ENCODE assay signal across 9 mouse cellular contexts in the genomic region with DNA sequence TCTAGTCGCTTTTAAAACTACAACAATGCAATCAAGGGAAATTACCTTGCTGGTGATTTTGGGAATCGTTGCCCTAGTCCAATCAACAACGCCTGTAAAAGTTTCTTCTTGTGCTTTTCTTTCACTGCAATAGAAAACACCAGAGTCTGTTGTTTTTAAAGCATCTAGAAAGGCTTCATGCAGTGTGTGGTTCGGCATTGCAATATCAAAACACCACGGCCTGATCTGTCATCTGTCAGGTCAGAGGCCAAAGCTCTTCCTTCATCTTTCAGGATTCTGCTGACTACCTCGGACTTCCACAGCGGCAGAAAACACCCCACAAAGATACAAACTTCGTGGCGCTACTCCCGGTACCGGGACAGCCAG. TPM values are rescaled to one million over a fixed set of nuclear protein-coding genes. Genes with fewer than 3 reads are reported as not detected.
DNase-seq lines count a peak whose midpoint lies in the region; ATAC-seq and TF ChIP-seq lines count a peak whose summit lies in the region.
"Had no signal": no experiment of that assay in that cellular context is flagged by ENCODE, and none has a peak within 500 bp of the region (broad histone marks: within the 10 kb centered on the region; RNA-seq: fewer than 3 reads in every experiment).

No protein-coding gene starts in this region.

- peak overlapping the region; percentile 83 for H3K9ac ChIP-seq in MEL (ENCODE audit: control insufficient read depth, low read depth, low read length, poor library complexity, severe bottlenecking)
- peak overlapping the region; percentile 84 for H3K9ac ChIP-seq in hindbrain, embryonic 11.5 days (ENCODE audit: low read depth, low read length)
- H3K9ac ChIP-seq in midbrain, embryonic 13.5 days (replicated peaks) = peak overlapping the region; percentile 95

- WGBS in kidney, adult 2 months = 5% methylated on average over 11 of the region's 11 CpGs
- 7% methylated on average over 11 of the region's 11 CpGs for WGBS in hindbrain, embryonic 11.5 days
- 9% methylated on average over 11 of the region's 11 CpGs for WGBS in midbrain, embryonic 13.5 days

- no peaks in the 10 kb centered on the region for H3K9me3 ChIP-seq in MEL (replicated peaks; ENCODE audit: insufficient read depth, low read length)
- no peaks in the 10 kb centered on the region for H3K9me3 ChIP-seq in hindbrain, embryonic 11.5 days (ENCODE audit: control insufficient read depth, low read length)
- no peaks in the 10 kb centered on the region for H3K9me3 ChIP-seq in midbrain, embryonic 13.5 days

- no peaks in the 10 kb centered on the region for H3K27me3 ChIP-seq in kidney, adult 2 months (replicated peaks; ENCODE audit: control insufficient read depth, insufficient read depth, low read length)
- no peaks in the 10 kb centered on the region for H3K27me3 ChIP-seq in MEL (ENCODE audit: control insufficient read depth in 1 of 2, insufficient read depth in 2 of 2, low read length in 2 of 2)
- no peaks in the 10 kb centered on the region for H3K27me3 ChIP-seq in hindbrain, embryonic 11.5 days (ENCODE audit: control insufficient read depth, insufficient read depth, low read length)
- peaks cover 3% of the 10 kb centered on the region; the same call in 1 of the 2 replicates for H3K27me3 ChIP-seq in midbrain, embryonic 13.5 days

- ATAC-seq in hindbrain, embryonic 11.5 days (ENCODE audit: low FRiP score) = no peak
- ATAC-seq in midbrain, embryonic 13.5 days = no peak

- H3K27ac ChIP-seq in kidney, adult 2 months (ENCODE audit: insufficient read depth, low read depth, low read length) = peak overlapping the region; percentile 89
- H3K27ac ChIP-seq in MEL (ENCODE audit: control insufficient read depth, low read depth, low read length) = peak overlapping the region; percentile 66
- H3K27ac ChIP-seq in hindbrain, embryonic 11.5 days (ENCODE audit: low read depth, low read length) = peak overlapping the region; percentile 98
- peak overlapping the region; percentile 98 for H3K27ac ChIP-seq in midbrain, embryonic 13.5 days

- peak overlapping the region; percentile 89 for H3K4me3 ChIP-seq in kidney, adult 2 months (ENCODE audit: insufficient read depth, low read depth, low read length)
- peak overlapping the region; percentile 84 to 94 for H3K4me3 ChIP-seq in MEL (ENCODE audit: control insufficient read depth in 1 of 2, insufficient read depth in 1 of 2, low read depth in 2 of 2, low read length in 2 of 2)
- peak overlapping the region; percentile 76 for H3K4me3 ChIP-seq in hindbrain, embryonic 11.5 days (ENCODE audit: low read depth, low read length)
- peak overlapping the region; percentile 96 for H3K4me3 ChIP-seq in midbrain, embryonic 13.5 days (replicated peaks)

- H3K79me2 ChIP-seq in MEL (ENCODE audit: control insufficient read depth, insufficient read depth, low read length, poor library complexity) = peaks cover 17% of the 10 kb centered on the region

- no peak for TF ChIP-seq POLR2A in kidney, adult 2 months (IDR thresholded peaks at IDR 0.05; ENCODE audit: low read depth, low read length)
- no peak for TF ChIP-seq POLR2A in MEL (IDR thresholded peaks at IDR 0.05; ENCODE audit: control insufficient read depth in 1 of 2, insufficient read depth in 1 of 2, low read depth in 1 of 2, low read length in 2 of 2, poor library complexity in 1 of 2)

- peak overlapping the region; percentile 56 for H3K4me2 ChIP-seq in hindbrain, embryonic 11.5 days (replicated peaks; ENCODE audit: low read depth, low read length)
- H3K4me2 ChIP-seq in midbrain, embryonic 13.5 days (replicated peaks) = peak overlapping the region; percentile 83

- no peak for TF ChIP-seq EP300 in MEL (IDR thresholded peaks at IDR 0.05; ENCODE audit: low read depth in 1 of 2, low read length in 2 of 2)

- TF ChIP-seq CTCF in kidney, adult 2 months (conservative IDR thresholded peaks at IDR 0.05; ENCODE audit: insufficient read depth, insufficient read length, low read depth, low read length) = no peak
- no peak for TF ChIP-seq CTCF in MEL (IDR thresholded peaks at IDR 0.05 in 2 of 3, conservative IDR thresholded peaks at IDR 0.05 in 1 of 3; ENCODE audit: control insufficient read depth in 1 of 3, insufficient read depth in 1 of 3, low read depth in 2 of 3, low read length in 3 of 3, poor library complexity in 1 of 3, severe bottlenecking in 1 of 3)

- peaks cover 4% of the 10 kb centered on the region; the same call in 1 of the 2 replicates for H3K4me1 ChIP-seq in kidney, adult 2 months (ENCODE audit: control insufficient read depth, insufficient read depth, low read length)
- peaks cover 3 to 4% of the 10 kb centered on the region in 2 experiments; a peak in 3 of 4 replicates for H3K4me1 ChIP-seq in MEL (ENCODE audit: control insufficient read depth in 1 of 2, insufficient read depth in 2 of 2, low read length in 2 of 2)
- H3K4me1 ChIP-seq in hindbrain, embryonic 11.5 days (replicated peaks; ENCODE audit: control insufficient read depth, insufficient read depth, low read length) = no peaks in the 10 kb centered on the region
- peaks cover 39% of the 10 kb centered on the region for H3K4me1 ChIP-seq in midbrain, embryonic 13.5 days (replicated peaks)

- no peaks in the 10 kb centered on the region for H3K36me3 ChIP-seq in kidney, adult 2 months (ENCODE audit: control insufficient read depth, insufficient read depth, low read length)
- H3K36me3 ChIP-seq in MEL (ENCODE audit: control insufficient read depth in 1 of 2, insufficient read depth in 2 of 2, low read length in 2 of 2) = peaks cover 2 to 14% of the 10 kb centered on the region in 2 experiments; a peak in 3 of 4 replicates
- H3K36me3 ChIP-seq in hindbrain, embryonic 11.5 days (ENCODE audit: control insufficient read depth, insufficient read depth, low read length) = no peaks in the 10 kb centered on the region
- no peaks in the 10 kb centered on the region for H3K36me3 ChIP-seq in midbrain, embryonic 13.5 days

- no peak for TF ChIP-seq RAD21 in MEL (IDR thresholded peaks at IDR 0.05; ENCODE audit: low read depth, low read length)

- DNase-seq in kidney, adult 2 months = no peak
- DNase-seq in kidney, postnatal 10 days = no peak
- DNase-seq in MEL (ENCODE audit: low read depth, low spot score) = peak; percentile 64
- no peak for DNase-seq in hindbrain, embryonic 11.5 days (ENCODE audit: low spot score)
- DNase-seq in right cerebral cortex, adult 18-20 months = no peak
- DNase-seq in cerebellum, postnatal 10 days = no peak
- no peak for DNase-seq in ovary, postnatal 36 days (ENCODE audit: low spot score)

TF ChIP-seq in MEL, 35 proteins besides CTCF, POLR2A, EP300 and RAD21:
- TF ChIP-seq MAX (IDR thresholded peaks at IDR 0.05; ENCODE audit: low read length) = no peak
- TF ChIP-seq MXI1 (IDR thresholded peaks at IDR 0.05; ENCODE audit: low read depth, low read length) = peak; percentile 91
- peak; percentile 2; the same call in 1 of the 2 replicates for TF ChIP-seq ZNF384 (IDR thresholded peaks at IDR 0.05; ENCODE audit: low read depth, low read length)
- peak; percentile 70 for TF ChIP-seq SIN3A (IDR thresholded peaks at IDR 0.05; ENCODE audit: low read length)
- no peak for TF ChIP-seq ELF1 (IDR thresholded peaks at IDR 0.05; ENCODE audit: low read depth, low read length)

RNA-seq across cellular contexts. Expression of gene Clock, which starts 1.2 kb away (rescaled TPM):
- polyA plus RNA-seq in kidney, adult 2 months (2012; rRNA removed) = 13.9 and 14.4 TPM in 2 replicates
- total RNA-seq in MEL (2012; rRNA removed) = 4.1 and 4.5 TPM in 2 replicates
- polyA plus RNA-seq in MEL (2012; ENCODE audit: insufficient read depth in 1 of 2, insufficient read length in 2 of 2, low read depth in 1 of 2, low replicate concordance in 2 of 2, missing spikeins in 1 of 2) = 10 to 100 TPM in 1 of 2 experiments, 1 to 10 TPM in 1; 6.3 to 77.5 TPM
- polyA plus RNA-seq in hindbrain, embryonic 11.5 days (2014; fragmentation: Nextera tagmentation; extraction: Ambion mirVana) = 13.9 and 16.6 TPM in 2 replicates
- 13.0 and 13.9 TPM in 2 replicates for polyA plus RNA-seq in midbrain, embryonic 13.5 days (2015; fragmentation: Nextera tagmentation; extraction: Ambion mirVana)

RNA-seq across cellular contexts. Expression of gene Pdcl2, which starts 27.6 kb away (rescaled TPM):
- polyA plus RNA-seq in kidney, adult 2 months (2012; rRNA removed) = 0.08 TPM in 1 of 2 replicates, not detected in the other
- not detected in 2 replicates for total RNA-seq in MEL (2012; rRNA removed)
- not detected for polyA plus RNA-seq in MEL (2012; ENCODE audit: insufficient read depth in 1 of 2, insufficient read length in 2 of 2, low read depth in 1 of 2, low replicate concordance in 2 of 2, missing spikeins in 1 of 2)
- polyA plus RNA-seq in hindbrain, embryonic 11.5 days (2014; fragmentation: Nextera tagmentation; extraction: Ambion mirVana) = not detected in 2 replicates
- not detected in 2 replicates for polyA plus RNA-seq in midbrain, embryonic 13.5 days (2015; fragmentation: Nextera tagmentation; extraction: Ambion mirVana)
- polyA plus RNA-seq: large intestine, adult 2 months had no signal
